Mouse (Mus musculus): ENCODE measurements at regions not wholly inside any gene's neighbourhood (a gene's known extent, or its start where the extent isn't known, plus 50 kb on each side); places are given as distances from the start of the nearest gene placed in this dataset.

- ATAC-seq (ENCODE audit: low FRiP score, low TSS enrichment), result no peak
- Histone ChIP-seq H3K27ac (ENCODE audit: low read depth, low read length) (no peak overlapping the region), H3K36me3 (ENCODE audit: control insufficient read depth, insufficient read depth, low read length) (no peaks in the 10 kb centered on the region), H3K4me2 (replicated peaks; ENCODE audit: low read depth, low read length) (no peak overlapping the region), H3K9ac (ENCODE audit: low read depth, low read length) (no peak overlapping the region), H3K27me3 (ENCODE audit: control insufficient read depth, insufficient read depth, low read length) (no peaks in the 10 kb centered on the region), H3K4me1 (ENCODE audit: control insufficient read depth, insufficient read depth, low read length) (no peaks in the 10 kb centered on the region), H3K9me3 (ENCODE audit: control insufficient read depth, low read length) (no peaks in the 10 kb centered on the region), H3K4me3 (ENCODE audit: low read length) (no peak overlapping the region)
- 40% methylated on average over 4 of the region's 4 CpGs for WGBS
Observed at GRCm38 (mm10) chr11:25313308-25313707, 897.3 kb downstream of the 5730522E02Rik start.

- WGBS, result 52% methylated on average over 3 of the region's 3 CpGs
- no peaks in the 10 kb centered on the region for H3K9me3 ChIP-seq (ENCODE audit: control insufficient read depth, low read length)
- no peaks in the 10 kb centered on the region for H3K36me3 ChIP-seq (ENCODE audit: control insufficient read depth, insufficient read depth, low read length)
Observed at GRCm38 (mm10) chr11:25310754-25311153, 899.8 kb downstream of the 5730522E02Rik start.

GRCm38 (mm10) chr11:25301130-25301529 lies 909.4 kb downstream of the 5730522E02Rik start:
- H3K9ac ChIP-seq (ENCODE audit: low read depth, low read length), result no peak overlapping the region
- 26% methylated on average over 9 of the region's 9 CpGs for WGBS
- no peak for ATAC-seq (ENCODE audit: low FRiP score, low TSS enrichment)
- H3K4me1 ChIP-seq (ENCODE audit: control insufficient read depth, insufficient read depth, low read length), result no peaks in the 10 kb centered on the region
- no peaks in the 10 kb centered on the region for H3K9me3 ChIP-seq (ENCODE audit: control insufficient read depth, low read length)
- H3K4me2 ChIP-seq (replicated peaks; ENCODE audit: low read depth, low read length), result no peak overlapping the region
- no peaks in the 10 kb centered on the region for H3K36me3 ChIP-seq (ENCODE audit: control insufficient read depth, insufficient read depth, low read length)
- no peak overlapping the region for H3K27ac ChIP-seq (ENCODE audit: low read depth, low read length)
- H3K4me3 ChIP-seq (ENCODE audit: low read length), result no peak overlapping the region
- H3K27me3 ChIP-seq (ENCODE audit: control insufficient read depth, insufficient read depth, low read length), result no peaks in the 10 kb centered on the region

More at GRCm38 (mm10) chr11:25310754-25311153, 899.8 kb downstream of the 5730522E02Rik start:
- no peak overlapping the region for H3K4me3 ChIP-seq (ENCODE audit: low read length)
- ATAC-seq (ENCODE audit: low FRiP score, low TSS enrichment), result no peak
- no peak overlapping the region for H3K27ac ChIP-seq (ENCODE audit: low read depth, low read length)
- no peaks in the 10 kb centered on the region for H3K4me1 ChIP-seq (ENCODE audit: control insufficient read depth, insufficient read depth, low read length)
- no peak overlapping the region for H3K4me2 ChIP-seq (replicated peaks; ENCODE audit: low read depth, low read length)
- no peaks in the 10 kb centered on the region for H3K27me3 ChIP-seq (ENCODE audit: control insufficient read depth, insufficient read depth, low read length)
- H3K9ac ChIP-seq (ENCODE audit: low read depth, low read length), result no peak overlapping the region

GRCm38 (mm10) chr11:25288346-25288745 lies 922.2 kb downstream of the 5730522E02Rik start:
- H3K27ac ChIP-seq (ENCODE audit: low read depth, low read length), result no peak overlapping the region
- 0 out of 2 replicates have a peak, but pooled peaks have one; percentile 60 for ATAC-seq (ENCODE audit: low FRiP score, low TSS enrichment)
- peak overlapping the region; percentile 16; the same call in 1 of the 2 replicates for H3K4me3 ChIP-seq (ENCODE audit: low read length)

GRCm38 (mm10) chr11:25287458-25288247 lies 922.9 kb downstream of the 5730522E02Rik start:
- Histone ChIP-seq H3K9ac (ENCODE audit: low read depth, low read length) (no peak overlapping the region), H3K4me2 (replicated peaks; ENCODE audit: low read depth, low read length) (peak overlapping the region; percentile 35), H3K36me3 (ENCODE audit: control insufficient read depth, insufficient read depth, low read length) (no peaks in the 10 kb centered on the region), H3K9me3 (ENCODE audit: control insufficient read depth, low read length) (no peaks in the 10 kb centered on the region), H3K4me3 (ENCODE audit: low read length) (peak overlapping the region; percentile 16; the same call in 1 of the 2 replicates), H3K4me1 (ENCODE audit: control insufficient read depth, insufficient read depth, low read length) (no peaks in the 10 kb centered on the region), H3K27me3 (ENCODE audit: control insufficient read depth, insufficient read depth, low read length) (no peaks in the 10 kb centered on the region), H3K27ac (ENCODE audit: low read depth, low read length) (no peak overlapping the region)
- ATAC-seq (ENCODE audit: low FRiP score, low TSS enrichment), result no peak
- WGBS, result 68% methylated on average over 13 of the region's 13 CpGs

More at GRCm38 (mm10) chr11:25288346-25288745, 922.2 kb downstream of the 5730522E02Rik start:
- no peaks in the 10 kb centered on the region for H3K9me3 ChIP-seq (ENCODE audit: control insufficient read depth, low read length)
- no peaks in the 10 kb centered on the region for H3K4me1 ChIP-seq (ENCODE audit: control insufficient read depth, insufficient read depth, low read length)
- no peak overlapping the region for H3K9ac ChIP-seq (ENCODE audit: low read depth, low read length)
- 33% methylated on average over 13 of the region's 13 CpGs for WGBS
- no peaks in the 10 kb centered on the region for H3K27me3 ChIP-seq (ENCODE audit: control insufficient read depth, insufficient read depth, low read length)
- H3K36me3 ChIP-seq (ENCODE audit: control insufficient read depth, insufficient read depth, low read length), result no peaks in the 10 kb centered on the region
- peak overlapping the region; percentile 35 for H3K4me2 ChIP-seq (replicated peaks; ENCODE audit: low read depth, low read length)

DNA sequence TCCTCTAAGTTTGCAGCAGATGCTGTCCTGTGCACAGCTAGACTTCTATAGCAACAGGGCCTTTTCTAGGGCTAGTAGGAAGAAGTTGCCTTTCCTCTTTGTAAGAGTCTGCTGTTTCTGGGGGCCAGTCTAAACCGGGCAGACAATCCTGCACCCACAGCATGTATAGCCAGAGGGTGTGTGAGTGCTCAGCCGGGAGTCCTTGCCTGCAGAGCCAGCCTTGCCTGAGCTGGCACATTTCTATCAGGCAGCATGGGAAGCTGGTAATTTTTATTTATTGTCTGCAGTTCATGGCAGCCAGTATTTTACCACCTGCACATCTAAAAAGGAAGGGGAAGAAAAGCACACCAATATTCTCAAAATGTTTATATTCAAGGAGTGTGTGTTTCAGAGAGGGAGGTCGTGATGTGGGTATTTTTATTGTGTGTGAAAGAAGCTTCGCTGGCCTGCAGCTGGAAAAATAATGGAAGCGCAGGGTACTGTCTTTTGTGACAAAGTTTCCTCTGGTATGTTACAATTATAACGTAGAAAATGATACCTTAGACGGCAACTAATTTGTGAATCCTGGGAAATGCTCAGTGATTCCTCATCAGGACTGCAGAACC lies 940.5 kb downstream of the 5730522E02Rik start:
- H3K4me3 ChIP-seq (ENCODE audit: low read length), result no peak overlapping the region
- 18% methylated on average over 7 of the region's 7 CpGs for WGBS
- H3K9ac ChIP-seq (ENCODE audit: low read depth, low read length), result no peak overlapping the region
- H3K36me3 ChIP-seq (ENCODE audit: control insufficient read depth, insufficient read depth, low read length), result no peaks in the 10 kb centered on the region
- H3K27me3 ChIP-seq (ENCODE audit: control insufficient read depth, insufficient read depth, low read length), result no peaks in the 10 kb centered on the region
- peak; percentile 62; the same call in 1 of the 2 replicates for ATAC-seq (ENCODE audit: low FRiP score, low TSS enrichment)
- no peaks in the 10 kb centered on the region for H3K9me3 ChIP-seq (ENCODE audit: control insufficient read depth, low read length)
- H3K4me2 ChIP-seq (replicated peaks; ENCODE audit: low read depth, low read length), result no peak overlapping the region
- H3K27ac ChIP-seq (ENCODE audit: low read depth, low read length), result no peak overlapping the region
- no peaks in the 10 kb centered on the region for H3K4me1 ChIP-seq (ENCODE audit: control insufficient read depth, insufficient read depth, low read length)

DNA sequence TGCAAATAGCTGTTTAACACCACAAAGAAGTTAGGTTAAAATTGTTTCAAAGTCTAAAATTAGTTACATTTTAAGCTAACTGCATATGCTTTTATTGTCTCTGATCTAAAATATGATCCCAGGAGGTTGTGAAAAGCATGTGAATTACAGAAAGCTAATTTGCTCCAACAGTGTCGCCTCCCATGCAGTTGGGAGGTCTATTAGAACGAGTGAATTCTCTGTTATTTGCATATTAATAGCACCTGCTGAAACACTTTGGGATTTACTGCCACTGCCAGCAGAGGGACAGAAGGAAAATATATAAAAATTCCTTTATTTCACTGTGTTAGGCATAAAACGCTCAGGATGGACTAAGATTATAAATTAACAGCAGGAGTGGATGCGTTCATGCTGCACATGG lies 947.7 kb downstream of the 5730522E02Rik start:
- no peak overlapping the region for H3K4me2 ChIP-seq (replicated peaks; ENCODE audit: low read depth, low read length)
- no peak for ATAC-seq (ENCODE audit: low FRiP score, low TSS enrichment)
- 23% methylated on average over 4 of the region's 4 CpGs for WGBS
- H3K27ac ChIP-seq (ENCODE audit: low read depth, low read length), result no peak overlapping the region
- no peaks in the 10 kb centered on the region for H3K4me1 ChIP-seq (ENCODE audit: control insufficient read depth, insufficient read depth, low read length)
- no peaks in the 10 kb centered on the region for H3K27me3 ChIP-seq (ENCODE audit: control insufficient read depth, insufficient read depth, low read length)
- no peaks in the 10 kb centered on the region for H3K9me3 ChIP-seq (ENCODE audit: control insufficient read depth, low read length)
- no peak overlapping the region for H3K9ac ChIP-seq (ENCODE audit: low read depth, low read length)
- no peak overlapping the region for H3K4me3 ChIP-seq (ENCODE audit: low read length)
- no peaks in the 10 kb centered on the region for H3K36me3 ChIP-seq (ENCODE audit: control insufficient read depth, insufficient read depth, low read length)

DNA sequence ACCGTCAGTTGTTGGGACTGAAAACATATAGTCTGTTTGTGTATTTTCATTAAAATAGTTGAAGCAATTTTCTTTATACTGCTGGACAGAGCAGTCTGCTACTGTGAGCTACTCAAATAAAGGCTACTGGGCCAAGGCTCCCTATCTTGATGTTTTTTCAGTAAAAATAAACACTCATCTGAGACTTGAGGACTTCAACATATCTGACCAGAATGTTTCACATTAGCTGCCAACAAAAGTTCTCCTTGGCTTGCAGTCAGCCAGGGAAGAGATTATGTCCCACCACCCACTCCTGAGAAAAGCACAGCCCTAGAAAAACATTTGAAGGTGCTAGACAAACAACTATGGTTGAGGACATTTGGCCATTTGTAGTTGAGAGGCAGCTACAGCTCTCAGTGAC lies 950.9 kb downstream of the 5730522E02Rik start:
- Histone ChIP-seq H3K36me3 (ENCODE audit: control insufficient read depth, insufficient read depth, low read length) (no peaks in the 10 kb centered on the region), H3K4me3 (ENCODE audit: low read length) (no peak overlapping the region), H3K27me3 (ENCODE audit: control insufficient read depth, insufficient read depth, low read length) (no peaks in the 10 kb centered on the region), H3K4me1 (ENCODE audit: control insufficient read depth, insufficient read depth, low read length) (no peaks in the 10 kb centered on the region), H3K4me2 (replicated peaks; ENCODE audit: low read depth, low read length) (no peak overlapping the region), H3K9ac (ENCODE audit: low read depth, low read length) (no peak overlapping the region), H3K27ac (ENCODE audit: low read depth, low read length) (no peak overlapping the region), H3K9me3 (ENCODE audit: control insufficient read depth, low read length) (no peaks in the 10 kb centered on the region)
- no peak for ATAC-seq (ENCODE audit: low FRiP score, low TSS enrichment)
- WGBS, result 77% methylated on average over 1 of the region's 1 CpGs

GRCm38 (mm10) chr11:25233360-25233890 lies 977.1 kb downstream of the 5730522E02Rik start:
- H3K4me2 ChIP-seq (replicated peaks; ENCODE audit: low read depth, low read length), result no peak overlapping the region
- H3K4me3 ChIP-seq (ENCODE audit: low read length), result no peak overlapping the region
- H3K9ac ChIP-seq (ENCODE audit: low read depth, low read length), result no peak overlapping the region
- no peaks in the 10 kb centered on the region for H3K4me1 ChIP-seq (ENCODE audit: control insufficient read depth, insufficient read depth, low read length)
- no peak for ATAC-seq (ENCODE audit: low FRiP score, low TSS enrichment)
- no peak overlapping the region for H3K27ac ChIP-seq (ENCODE audit: low read depth, low read length)
- H3K36me3 ChIP-seq (ENCODE audit: control insufficient read depth, insufficient read depth, low read length), result no peaks in the 10 kb centered on the region
- no peaks in the 10 kb centered on the region for H3K27me3 ChIP-seq (ENCODE audit: control insufficient read depth, insufficient read depth, low read length)
- 86% methylated on average over 4 of the region's 4 CpGs for WGBS
- H3K9me3 ChIP-seq (ENCODE audit: control insufficient read depth, low read length), result no peaks in the 10 kb centered on the region

Data from kidney, embryonic 14.5 days (tissue).